Mouse (Mus musculus) urinary bladder, postnatal 10 days (tissue): ENCODE data around the gene Gm14180.
"Not testable (repeated sequence)": the region's sequence is repeated elsewhere in the genome, so short reads cannot be mapped to it uniquely, and the experiment has no call there.

Source experiments
- DNase-seq: peaks from one replicate; pipeline ENCODE4 v3.0.0; 2022; ENCODE audit warnings: low spot score

Gm14180 gene

DNA sequence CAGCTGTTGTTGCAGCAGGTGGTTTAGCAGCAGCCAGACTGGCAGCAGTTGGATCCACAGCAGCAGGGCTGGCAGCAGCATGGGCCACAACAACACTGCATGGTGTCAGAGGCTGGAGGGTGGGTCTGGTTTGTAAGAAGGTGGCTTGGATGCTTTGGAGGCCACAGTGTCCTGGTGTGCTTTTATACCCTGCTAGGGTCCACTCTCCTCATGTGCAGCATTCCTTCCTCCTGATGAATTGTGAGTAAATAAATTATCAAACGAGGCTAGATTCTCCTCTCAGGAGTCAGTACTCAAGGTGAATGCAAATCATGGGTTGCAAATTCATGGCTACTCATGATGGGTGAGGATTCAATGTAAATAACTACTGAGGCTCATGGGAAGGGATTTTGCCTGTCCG, at the start of gene Gm14180:
Gene Gm14180 (minus strand): TSS at position 101 of the 400 bp plus-strand sequence.
- DNase-seq: no peak

DNA sequence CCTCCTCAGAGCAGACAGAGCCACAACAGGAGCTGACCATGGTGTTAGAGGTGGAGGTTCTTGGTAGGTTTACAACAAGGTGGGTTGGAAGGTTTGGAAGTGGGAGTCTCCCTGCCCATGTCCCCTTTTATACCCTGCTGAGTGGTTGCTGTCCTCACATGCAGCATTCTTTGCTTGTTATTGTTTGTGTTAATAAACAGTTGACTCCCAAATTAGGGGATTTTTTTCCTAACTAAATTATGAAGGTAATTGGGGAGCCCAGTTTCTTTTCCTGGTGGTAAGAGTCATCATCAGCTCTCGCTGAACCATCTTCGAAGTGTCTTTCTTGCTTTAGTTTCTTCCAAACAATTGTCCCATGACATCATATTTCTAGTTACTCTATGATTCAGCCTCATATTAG, 46.5 kb upstream of the Gm14180 start, which contains the start of gene Krtap4-8:
Gene Krtap4-8 (minus strand): TSS at position 101 of the 400 bp plus-strand sequence.
- no peak for DNase-seq

DNA sequence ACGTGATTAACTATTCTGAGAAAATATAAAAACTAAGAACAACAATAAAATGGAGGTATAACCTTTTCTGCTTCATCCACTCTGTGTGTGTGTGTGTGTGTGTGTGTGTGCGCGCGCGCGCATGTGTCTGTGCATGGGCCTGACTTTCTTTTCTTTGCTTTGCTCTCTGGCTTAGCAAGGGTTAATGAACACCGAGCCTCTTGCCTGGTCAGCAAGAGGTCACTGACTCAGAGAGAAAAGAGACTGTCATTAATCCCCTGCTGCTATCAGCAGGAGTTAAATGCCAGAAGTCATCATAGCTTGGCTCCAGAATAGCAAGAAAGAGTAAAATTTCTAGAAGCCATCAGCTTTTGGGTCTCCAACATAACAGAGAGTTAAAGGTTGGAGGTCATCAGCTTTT, 44.3 kb upstream of the Gm14180 start:
- DNase-seq: no peak

DNA sequence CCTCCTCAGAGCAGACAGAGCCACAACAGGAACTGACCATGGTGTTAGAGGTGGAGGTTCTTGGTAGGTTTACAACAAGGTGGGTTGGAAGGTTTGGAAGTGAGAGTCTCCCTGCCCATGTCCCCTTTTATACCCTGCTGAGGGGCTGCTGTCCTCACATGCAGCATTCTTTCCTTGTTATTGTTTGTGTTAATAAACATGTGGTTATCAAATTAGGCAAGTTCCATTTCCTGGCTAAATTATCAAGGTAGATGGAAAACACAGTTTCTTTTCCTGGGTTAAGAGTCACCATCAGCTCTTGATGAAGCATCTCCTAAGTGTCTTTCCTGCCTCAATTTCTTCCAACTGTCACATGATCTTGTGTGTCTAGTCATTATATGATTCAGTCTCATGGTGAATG, 38.7 kb upstream of the Gm14180 start, which contains the start of gene Gm11595:
Gene Gm11595 (minus strand): TSS at position 101 of the 400 bp plus-strand sequence.
- not testable (repeated sequence) for DNase-seq

DNA sequence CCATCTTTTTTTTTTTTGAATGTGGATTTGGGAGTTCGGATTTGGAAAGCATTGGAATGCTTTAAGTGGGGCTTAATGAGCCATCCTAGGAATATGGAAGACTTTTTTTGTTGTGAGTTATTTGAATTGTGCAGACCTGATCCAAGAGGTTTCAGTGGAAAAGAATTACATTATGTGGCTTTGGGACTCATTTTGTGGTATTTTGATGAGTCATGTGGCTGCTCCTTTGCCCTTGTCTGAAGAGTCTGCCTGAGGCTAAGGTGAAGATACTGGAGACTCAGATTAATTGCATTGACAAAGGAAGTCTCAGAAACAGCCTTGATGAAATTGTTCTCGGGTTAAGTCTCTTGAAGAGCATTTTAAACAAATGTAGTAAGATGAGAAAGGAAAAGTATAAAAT, 34.3 kb upstream of the Gm14180 start:
- no peak for DNase-seq

DNA sequence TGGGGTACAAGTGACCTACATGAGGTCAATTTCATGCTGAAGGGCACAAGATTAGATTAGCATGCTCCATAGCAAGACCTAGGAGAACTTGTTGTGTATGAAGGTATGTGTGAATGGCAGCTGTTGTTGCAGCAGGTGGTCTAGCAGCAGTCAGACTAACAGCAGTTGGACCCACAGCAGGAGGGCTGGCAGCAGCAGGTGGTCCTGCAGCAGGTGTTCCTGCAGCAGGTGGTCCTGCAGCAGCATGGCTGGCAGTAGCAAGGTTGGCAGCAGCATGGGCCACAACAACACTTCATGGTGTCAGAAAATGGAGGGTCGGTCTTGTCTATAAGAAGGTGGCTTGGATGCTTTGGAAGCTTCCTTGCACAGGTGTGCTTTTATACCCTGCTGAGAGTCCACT, 24.8 kb upstream of the Gm14180 start:
- DNase-seq: no peak

DNA sequence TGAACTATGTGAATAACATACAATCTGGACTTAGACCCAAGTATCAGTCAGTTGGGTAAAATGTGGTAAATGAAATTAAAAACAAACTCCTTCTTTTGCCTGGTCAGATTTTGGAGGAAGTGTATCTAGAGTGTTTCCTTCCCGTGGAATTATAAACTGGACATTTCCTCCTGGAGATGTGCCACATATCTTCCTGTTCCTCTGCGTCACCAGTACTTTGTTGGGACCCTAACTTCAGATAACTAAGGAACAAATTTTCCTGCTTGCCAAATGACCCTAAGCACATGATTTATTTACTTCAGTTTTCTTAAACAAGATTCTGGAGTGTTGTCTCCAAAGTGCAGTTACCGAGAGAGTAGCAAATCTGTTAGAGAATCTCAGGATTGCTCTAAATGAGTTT, 9.9 kb upstream of the Gm14180 start:
- DNase-seq: no peak

DNA sequence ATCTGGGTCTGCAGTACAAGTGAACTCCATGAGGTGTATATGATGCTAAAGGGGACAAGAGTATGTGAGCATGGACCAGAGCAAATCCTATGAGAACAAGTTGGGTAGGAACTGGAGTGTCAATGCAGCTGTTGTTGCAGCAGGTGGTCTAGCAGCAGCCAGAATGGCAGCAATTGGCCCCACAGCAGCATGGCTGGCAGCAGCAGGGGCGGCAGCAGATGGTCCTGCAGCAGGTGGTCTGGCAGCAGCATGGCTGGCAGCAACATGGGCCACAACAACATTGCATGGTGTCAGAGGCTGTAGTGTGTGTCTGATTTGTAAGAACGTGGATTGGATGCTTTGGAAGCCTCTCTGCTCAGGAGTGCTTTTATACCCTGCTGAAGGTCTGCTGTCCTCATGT, 10.0 kb downstream of the Gm14180 start:
- DNase-seq: no peak

DNA sequence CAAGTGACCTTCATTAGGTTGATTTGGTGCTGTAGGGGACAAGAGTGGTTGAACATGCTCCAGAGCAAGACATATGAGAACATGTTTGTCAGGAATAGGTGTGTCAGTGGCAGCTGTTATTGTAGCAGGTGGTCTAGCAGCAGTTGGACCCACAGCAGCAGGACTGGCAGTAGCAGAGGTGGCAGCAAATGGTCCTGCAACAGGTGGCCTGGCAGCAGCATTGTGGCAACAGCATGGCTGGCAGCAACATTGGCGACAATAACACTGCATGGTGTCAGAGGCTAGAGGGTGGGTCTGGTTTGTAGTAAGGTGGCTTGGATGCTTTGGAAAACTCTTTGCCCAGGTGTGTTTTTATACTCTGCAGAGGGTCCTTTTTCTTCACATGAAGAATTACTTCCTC, 15.3 kb downstream of the Gm14180 start:
- DNase-seq: no peak

DNA sequence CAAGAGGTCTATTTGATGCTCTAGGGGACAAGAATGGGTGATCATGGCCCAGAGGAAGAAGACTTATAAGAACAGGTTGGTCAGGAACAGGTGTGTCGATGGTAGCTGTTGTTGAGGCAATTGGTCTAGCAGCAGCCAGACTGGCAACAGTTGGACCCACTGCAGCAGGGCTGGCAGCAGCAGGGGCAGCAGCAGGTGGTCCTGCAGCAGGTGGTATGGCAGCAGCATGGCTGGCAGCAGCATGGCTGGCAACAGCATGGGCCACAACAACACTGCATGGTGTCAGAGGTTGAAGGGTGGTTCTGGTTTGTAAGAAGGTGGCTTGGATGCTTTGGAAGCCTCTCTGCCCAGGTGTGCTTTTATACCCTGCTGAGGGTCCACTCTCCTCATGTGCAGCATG, 43.6 kb downstream of the Gm14180 start, which contains the start of gene Gm14190:
Gene Gm14190 (minus strand): TSS at position 278 of the 400 bp plus-strand sequence.
- DNase-seq: no peak

DNA sequence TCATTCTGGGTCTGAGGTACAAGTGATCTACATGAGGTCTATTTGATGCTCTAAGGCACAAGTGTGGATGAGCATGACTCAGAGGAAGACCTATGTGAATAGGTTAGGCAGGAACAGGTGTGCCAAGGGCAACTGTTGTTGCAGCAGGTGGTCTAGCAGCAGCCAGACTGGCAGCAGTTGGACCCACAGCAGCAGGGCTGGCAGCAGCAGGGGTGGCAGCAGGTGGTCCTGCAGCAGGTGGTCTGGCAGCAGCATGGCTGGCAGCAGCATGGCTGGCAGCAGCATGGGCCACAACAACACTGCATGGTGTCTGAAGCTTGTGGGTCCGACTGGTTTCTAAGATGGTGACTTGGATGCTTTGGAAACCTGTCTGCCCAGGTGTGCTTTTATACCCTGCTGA, 48.9 kb downstream of the Gm14180 start:
- DNase-seq: not testable (repeated sequence)
